In genomic region chr2:164879228-164879567, GRCm38 (mm10) we compare ENCODE assay signal across 8 mouse cellular contexts. TPM values are rescaled to one million over a fixed set of nuclear protein-coding genes. Genes with fewer than 3 reads are reported as not detected.
DNase-seq lines count a peak whose midpoint lies in the region; ATAC-seq and TF ChIP-seq lines count a peak whose summit lies in the region.

Pcif1 (plus strand) TSS chr2:164879304.

- peaks cover 18% of the 10 kb centered on the region for H3K79me2 ChIP-seq in CH12.LX (replicated peaks; ENCODE audit: control insufficient read depth, extremely low read depth, insufficient read depth, poor library complexity, severe bottlenecking)

- ATAC-seq in forebrain, embryonic 12.5 days (ENCODE audit: low FRiP score) = peak; percentile 86
- ATAC-seq in heart, embryonic 16.5 days (replicated peaks; ENCODE audit: extremely low read depth, insufficient read depth, low FRiP score) = peak; percentile 85
- ATAC-seq in liver, embryonic 14.5 days (ENCODE audit: insufficient read depth) = peak; percentile 82
- ATAC-seq in stomach, embryonic 16.5 days (ENCODE audit: insufficient read depth, low FRiP score) = peak; percentile 85

- H3K4me2 ChIP-seq in CH12.LX (ENCODE audit: insufficient read depth, low read depth, poor library complexity, severe bottlenecking) = peak within 1 kb of the TSS; percentile 87
- peak within 1 kb of the TSS; percentile 92 for H3K4me2 ChIP-seq in forebrain, embryonic 12.5 days
- peak within 1 kb of the TSS; percentile 89 for H3K4me2 ChIP-seq in heart, embryonic 16.5 days (ENCODE audit: low read depth, low read length)
- peak within 1 kb of the TSS; percentile 87 for H3K4me2 ChIP-seq in liver, embryonic 14.5 days (ENCODE audit: low read depth)
- H3K4me2 ChIP-seq in stomach, embryonic 16.5 days (ENCODE audit: low read depth, low read length) = peak within 1 kb of the TSS; percentile 95

- no peaks in the 10 kb centered on the region for H3K9me3 ChIP-seq in CH12.LX (replicated peaks; ENCODE audit: low read length)
- H3K9me3 ChIP-seq in forebrain, embryonic 12.5 days = no peaks in the 10 kb centered on the region
- H3K9me3 ChIP-seq in heart, embryonic 16.5 days (replicated peaks; ENCODE audit: control insufficient read depth, low read length) = no peaks in the 10 kb centered on the region
- no peaks in the 10 kb centered on the region for H3K9me3 ChIP-seq in liver, embryonic 14.5 days (ENCODE audit: control insufficient read depth, low read length)
- no peaks in the 10 kb centered on the region for H3K9me3 ChIP-seq in stomach, embryonic 16.5 days (replicated peaks; ENCODE audit: control insufficient read depth, low read length)

- no peak for TF ChIP-seq EP300 in CH12.LX (IDR thresholded peaks at IDR 0.05; ENCODE audit: low read length)
- no peak for TF ChIP-seq EP300 in liver, embryonic 14.5 days (IDR thresholded peaks at IDR 0.05; ENCODE audit: low read depth)

- TF ChIP-seq RAD21 in CH12.LX (IDR thresholded peaks at IDR 0.05; ENCODE audit: low read depth, low read length) = no peak

- in situ Hi-C loops in CH12.LX (cut with MboI; ENCODE audit: low pct_ligation_motif_present, low pct_unique_long_range_greater_than_20kb, low sequenced_read_pairs) = loop anchor here (5.0 kb wide), 1 partner anchor 47 kb away; the partner anchor contains the start of genes Ctsa and Neurl2

- WGBS in forebrain, embryonic 12.5 days = under 1% methylated on average over 34 of the region's 40 CpGs
- under 1% methylated on average over 39 of the region's 40 CpGs for WGBS in heart, embryonic 16.5 days
- under 1% methylated on average over 40 of the region's 40 CpGs for WGBS in liver, embryonic 14.5 days (ENCODE audit: insufficient replicate concordance)
- WGBS in stomach, embryonic 16.5 days = under 1% methylated on average over 32 of the region's 40 CpGs

- no peaks in the 10 kb centered on the region for H3K27me3 ChIP-seq in CH12.LX (replicated peaks)
- no peaks in the 10 kb centered on the region for H3K27me3 ChIP-seq in forebrain, embryonic 12.5 days
- H3K27me3 ChIP-seq in heart, embryonic 16.5 days (ENCODE audit: control insufficient read depth, insufficient read depth, low read length) = no peaks in the 10 kb centered on the region
- H3K27me3 ChIP-seq in liver, embryonic 14.5 days (ENCODE audit: control insufficient read depth, insufficient read depth, low read length) = no peaks in the 10 kb centered on the region
- H3K27me3 ChIP-seq in stomach, embryonic 16.5 days (ENCODE audit: control insufficient read depth, insufficient read depth, low read length) = no peaks in the 10 kb centered on the region

- peak within 1 kb of the TSS; percentile 84 for H3K27ac ChIP-seq in CH12.LX (ENCODE audit: insufficient read depth, low read depth)
- H3K27ac ChIP-seq in forebrain, embryonic 12.5 days = peak within 1 kb of the TSS; percentile 100
- peak within 1 kb of the TSS; percentile 100 for H3K27ac ChIP-seq in heart, embryonic 16.5 days (ENCODE audit: low read length)
- H3K27ac ChIP-seq in liver, embryonic 14.5 days = peak within 1 kb of the TSS; percentile 88
- peak within 1 kb of the TSS; percentile 100 for H3K27ac ChIP-seq in stomach, embryonic 16.5 days (ENCODE audit: low read length)

- TF ChIP-seq POLR2A in CH12.LX (IDR thresholded peaks at IDR 0.05; ENCODE audit: low read depth, low read length) = peak; percentile 69

- H3K4me3 ChIP-seq in CH12.LX (replicated peaks in 1 of 3; ENCODE audit: low read depth in 2 of 3, low read length in 2 of 3, poor library complexity in 1 of 3) = peak within 1 kb of the TSS; percentile 80 to 92 (median 88)
- H3K4me3 ChIP-seq in forebrain, embryonic 12.5 days (replicated peaks) = peak within 1 kb of the TSS; percentile 92
- peak within 1 kb of the TSS; percentile 94 for H3K4me3 ChIP-seq in heart, embryonic 16.5 days (ENCODE audit: low read length)
- peak within 1 kb of the TSS; percentile 88 to 95 for H3K4me3 ChIP-seq in liver, embryonic 14.5 days (ENCODE audit: insufficient read depth in 1 of 2, low read depth in 2 of 2, low read length in 2 of 2)
- H3K4me3 ChIP-seq in stomach, embryonic 16.5 days (replicated peaks; ENCODE audit: low read length) = peak within 1 kb of the TSS; percentile 96

- H3K36me3 ChIP-seq in CH12.LX (replicated peaks in 1 of 2; ENCODE audit: control insufficient read depth in 1 of 2, insufficient read depth in 1 of 2, low read length in 1 of 2) = peaks cover 11 to 19% of the 10 kb centered on the region in 2 experiments
- peaks cover 19% of the 10 kb centered on the region for H3K36me3 ChIP-seq in forebrain, embryonic 12.5 days (replicated peaks)
- H3K36me3 ChIP-seq in heart, embryonic 16.5 days (ENCODE audit: control insufficient read depth, insufficient read depth) = peaks cover 13% of the 10 kb centered on the region
- H3K36me3 ChIP-seq in liver, embryonic 14.5 days (replicated peaks; ENCODE audit: control insufficient read depth, insufficient read depth, low read depth) = peaks cover 14% of the 10 kb centered on the region
- no peaks in the 10 kb centered on the region for H3K36me3 ChIP-seq in stomach, embryonic 16.5 days (ENCODE audit: control insufficient read depth, insufficient read depth, low read length)

- peak within 1 kb of the TSS; percentile 95 for H3K9ac ChIP-seq in CH12.LX (ENCODE audit: insufficient read depth, low read depth)
- H3K9ac ChIP-seq in forebrain, embryonic 12.5 days = peak within 1 kb of the TSS; percentile 99
- H3K9ac ChIP-seq in heart, embryonic 16.5 days (ENCODE audit: low read length) = peak within 1 kb of the TSS; percentile 100
- peak within 1 kb of the TSS; percentile 99 for H3K9ac ChIP-seq in liver, embryonic 14.5 days (replicated peaks)
- peak within 1 kb of the TSS; percentile 100 for H3K9ac ChIP-seq in stomach, embryonic 16.5 days (ENCODE audit: low read length)

- dilution Hi-C loops in CH12.LX (cut with MboI; ENCODE audit: extremely low pct_ligation_motif_present, extremely low pct_unique_long_range_greater_than_20kb, low sequenced_read_pairs) = no loop called here

- H3K4me1 ChIP-seq in CH12.LX (ENCODE audit: control insufficient read depth in 1 of 2, insufficient read depth in 2 of 2) = peaks cover 4 to 33% of the 10 kb centered on the region in 2 experiments
- H3K4me1 ChIP-seq in forebrain, embryonic 12.5 days = peaks cover 28% of the 10 kb centered on the region
- H3K4me1 ChIP-seq in heart, embryonic 16.5 days (ENCODE audit: control insufficient read depth, insufficient read depth, low read length) = peaks cover 25% of the 10 kb centered on the region
- peaks cover 8 to 18% of the 10 kb centered on the region in 2 experiments for H3K4me1 ChIP-seq in liver, embryonic 14.5 days (replicated peaks; ENCODE audit: control insufficient read depth in 2 of 2, insufficient read depth in 2 of 2, low read length in 1 of 2)
- peaks cover 24% of the 10 kb centered on the region for H3K4me1 ChIP-seq in stomach, embryonic 16.5 days (ENCODE audit: control insufficient read depth, insufficient read depth, low read length)

- TF ChIP-seq CTCF in CH12.LX (conservative IDR thresholded peaks at IDR 0.05 in 1 of 2, IDR thresholded peaks at IDR 0.05 in 1 of 2; ENCODE audit: low read depth in 2 of 2, low read length in 2 of 2) = no peak
- 0 out of 2 replicates have a peak, but pooled peaks have one; percentile 13 for TF ChIP-seq CTCF in liver, embryonic 14.5 days (IDR thresholded peaks at IDR 0.05; ENCODE audit: low read depth)

- peak; percentile 85 for DNase-seq in CH12.LX (ENCODE audit: extremely low read depth)
- DNase-seq in c-Kit-positive CD71-positive TER-119-negative erythroid progenitor cells, embryonic 14.5 days (ENCODE audit: low read depth) = peak; percentile 65
- peak; percentile 94 for DNase-seq in kidney, postnatal 36 days
- DNase-seq in liver, embryonic 14.5 days (ENCODE audit: low read depth in 3 of 3, low spot score in 3 of 3) = peak; percentile 76 to 81 (median 77)
- peak; percentile 94 for DNase-seq in neural tube, embryonic 10.5 days (ENCODE audit: extremely low spot score, low spot score)

TF ChIP-seq in CH12.LX, 34 proteins besides CTCF, POLR2A, EP300 and RAD21:
- TF ChIP-seq TBP (conservative IDR thresholded peaks at IDR 0.05; ENCODE audit: low read depth, low read length) (peak; percentile 73; the same call in 1 of the 2 replicates), RCOR1 (conservative IDR thresholded peaks at IDR 0.05; ENCODE audit: low read depth, low read length) (0 out of 2 replicates have a peak, but pooled peaks have one; percentile 68), TCF12 (IDR thresholded peaks at IDR 0.05; ENCODE audit: low read depth, low read length) (peak; percentile 95), ZMIZ1 (IDR thresholded peaks at IDR 0.05; ENCODE audit: low read depth, low read length) (peak; percentile 86), ELF1 (IDR thresholded peaks at IDR 0.05; ENCODE audit: low read depth, low read length) (peak; percentile 45; the same call in 1 of the 2 replicates), MEF2A (IDR thresholded peaks at IDR 0.05; ENCODE audit: borderline replicate concordance, low read depth, low read length) (no peak), GABPA (IDR thresholded peaks at IDR 0.05; ENCODE audit: insufficient replicate concordance, low read depth, low read length) (peak; percentile 17; the same call in 1 of the 2 replicates), NRF1 (IDR thresholded peaks at IDR 0.05; ENCODE audit: low read depth, low read length) (peak; percentile 88), MAZ (IDR thresholded peaks at IDR 0.05; ENCODE audit: low read depth, low read length) (peak; percentile 34; the same call in 1 of the 2 replicates), IRF4 (IDR thresholded peaks at IDR 0.05; ENCODE audit: low read depth, low read length) (no peak; the same call in 1 of the 2 replicates), NELFE (IDR thresholded peaks at IDR 0.05; ENCODE audit: low read depth, low read length) (peak; percentile 93), KAT2A (IDR thresholded peaks at IDR 0.05; ENCODE audit: insufficient replicate concordance, low read length) (peak; percentile 87; the same call in 1 of the 2 replicates), E2F4 (IDR thresholded peaks at IDR 0.05; ENCODE audit: insufficient replicate concordance, low read depth, low read length) (no peak), JUND (conservative IDR thresholded peaks at IDR 0.05; ENCODE audit: low read depth, low read length) (no peak), HCFC1 (IDR thresholded peaks at IDR 0.05; ENCODE audit: low read depth, low read length) (peak; percentile 90)

RNA-seq across cellular contexts. Expression of gene Pcif1, which starts in this region (rescaled TPM):
- 30.0 and 33.6 TPM in 2 replicates for total RNA-seq in CH12.LX (2012; rRNA removed)
- 18.2 and 20.0 TPM in 2 replicates for total RNA-seq in CH12.LX (2014; rRNA removed)
- 49.1 and 59.1 TPM in 2 replicates for polyA plus RNA-seq in CH12.LX (2012; ENCODE audit: insufficient read length, low read depth)
- polyA plus RNA-seq in forebrain, embryonic 12.5 days (2016; fragmentation: Nextera tagmentation; extraction: Ambion mirVana) = 92.9 and 96.3 TPM in 2 replicates
- 53.4 and 54.5 TPM in 2 replicates for polyA plus RNA-seq in heart, embryonic 16.5 days (2015; fragmentation: Nextera tagmentation; extraction: Ambion mirVana)
- 19.6 and 20.2 TPM in 2 replicates for polyA plus RNA-seq in liver, embryonic 14.5 days (2012; rRNA removed)
- polyA plus RNA-seq in liver, embryonic 14.5 days (2014; fragmentation: Nextera tagmentation; extraction: Ambion mirVana) = 37.5 and 43.4 TPM in 2 replicates
- polyA plus RNA-seq in stomach, embryonic 16.5 days (2015; fragmentation: Nextera tagmentation; extraction: Ambion mirVana) = 58.6 and 69.6 TPM in 2 replicates

Comparison
In these comparisons a context has a peak if more than half of its experiments do, and no peak if none do; other contexts are left out.
1. Peak in every context shown above with its lines: DNase-seq, ATAC-seq, H3K4me3 ChIP-seq and H3K27ac ChIP-seq.